Mouse (Mus musculus) stomach, embryonic 15.5 days (tissue): ENCODE measurements around the gene Ccdc175. TPM values are rescaled to one million over a fixed set of nuclear protein-coding genes. Genes with fewer than 3 reads are reported as not detected.

Experiments used
- ATAC-seq: fragments of 200-750 bp; cut with Nextera tagmentation; 2 replicates; pipeline ENCODE4 v1.8.0; 2017; ENCODE audit warnings: low read depth, moderate number of reproducible peaks, moderate TSS enrichment; ENCODE audit not compliant: insufficient read depth, low FRiP score
- H3K27ac ChIP-seq: fragments of 300-500 bp; sonication (generic); 2 replicates; pipeline ENCODE4 v1.5.1; 2015; ENCODE audit warnings: mild to moderate bottlenecking, inconsistent platforms
- H3K27me3 ChIP-seq: fragments of 300-500 bp; sonication (generic); replicated peaks from 2 replicates; pipeline ENCODE4 v1.6.1; 2015; ENCODE audit warnings: inconsistent platforms
- H3K36me3 ChIP-seq: fragments of 300-500 bp; sonication (generic); 2 replicates; pipeline ENCODE4 v1.6.1; 2015; ENCODE audit warnings: inconsistent platforms
- H3K4me1 ChIP-seq: fragments of 300-500 bp; sonication (generic); 2 replicates; pipeline ENCODE4 v1.6.1; 2015; ENCODE audit warnings: inconsistent platforms
- H3K4me2 ChIP-seq: fragments of 300-500 bp; sonication (generic); 2 replicates; pipeline ENCODE4 v1.6.1; 2015; ENCODE audit warnings: mild to moderate bottlenecking, inconsistent platforms
- H3K4me3 ChIP-seq: fragments of 300-500 bp; sonication (generic); replicated peaks from 2 replicates; pipeline ENCODE4 v1.5.1; 2015; ENCODE audit warnings: inconsistent platforms
- H3K9ac ChIP-seq: fragments of 300-500 bp; sonication (generic); 2 replicates; pipeline ENCODE4 v1.6.1; 2015; ENCODE audit warnings: inconsistent platforms
- H3K9me3 ChIP-seq: fragments of 300-500 bp; sonication (generic); 2 replicates; pipeline ENCODE4 v1.6.1; 2016; ENCODE audit warnings: inconsistent platforms
- WGBS: fragments of 180-500 bp; shearing (Covaris S2); methylation state at CpG from one replicate; pipeline ENCODE4 v1.1.7; 2015; 5-methylcytosine and 5-hydroxymethylcytosine counted together
- polyA plus RNA-seq: library from polyadenylated mRNA; unstranded; fragments of >200 nt; fragmentation: Nextera tagmentation; extraction: Ambion mirVana; gene quantifications from 2 replicates; pipeline ENCODE4 v1.2.1, GENCODE M21; 2015

The Ccdc175 gene
- polyA plus RNA-seq, 1 experiment from 2014 or later: not detected

- Histone ChIP-seq H3K4me1 (no peaks in the 10 kb centered on the region), H3K9ac (no peak overlapping the region), H3K4me2 (no peak overlapping the region), H3K9me3 (no peaks in the 10 kb centered on the region), H3K36me3 (no peaks in the 10 kb centered on the region), H3K27me3 (no peaks in the 10 kb centered on the region), H3K27ac (no peak overlapping the region), H3K4me3 (no peak overlapping the region)
- ATAC-seq: no peak
- 61% methylated on average over 7 of the region's 7 CpGs for WGBS
Measured at GRCm38 (mm10) chr12:72197434-72197833, 12.6 kb upstream of the Ccdc175 start.

GRCm38 (mm10) chr12:72179561-72179960 lies 5.3 kb downstream of the Ccdc175 start:
- Histone ChIP-seq H3K4me3 (no peak overlapping the region), H3K9me3 (no peaks in the 10 kb centered on the region), H3K9ac (no peak overlapping the region), H3K27me3 (no peaks in the 10 kb centered on the region), H3K4me1 (no peaks in the 10 kb centered on the region), H3K27ac (no peak overlapping the region), H3K36me3 (no peaks in the 10 kb centered on the region), H3K4me2 (no peak overlapping the region)
- no peak for ATAC-seq
- WGBS: 70% methylated on average over 4 of the region's 4 CpGs

DNA sequence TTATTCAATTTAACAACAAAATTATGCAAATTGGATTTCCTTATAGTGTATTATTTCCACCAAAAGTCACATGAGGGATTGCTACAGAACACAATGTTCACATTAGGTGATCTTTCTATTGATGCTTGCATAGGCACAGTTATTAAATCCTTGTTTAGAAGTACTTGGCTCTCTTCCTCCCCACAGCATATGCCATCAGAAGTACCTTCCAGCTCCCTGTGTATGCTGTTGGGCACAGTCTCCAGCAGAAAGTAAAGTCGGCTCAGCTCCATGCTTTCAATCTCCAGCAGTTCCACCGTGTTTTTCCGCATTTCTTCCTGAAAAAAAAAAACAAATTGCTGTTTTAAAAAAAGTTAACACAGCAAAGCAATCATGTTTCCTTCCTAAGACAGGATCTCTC lies 6.5 kb downstream of the Ccdc175 start:
- ATAC-seq: no peak
- 84% methylated on average over 3 of the region's 3 CpGs for WGBS
- no peak overlapping the region for H3K4me3 ChIP-seq
- H3K27me3 ChIP-seq: no peaks in the 10 kb centered on the region
- H3K9me3 ChIP-seq: no peaks in the 10 kb centered on the region
- H3K36me3 ChIP-seq: no peaks in the 10 kb centered on the region
- H3K4me1 ChIP-seq: no peaks in the 10 kb centered on the region
- H3K4me2 ChIP-seq: no peak overlapping the region
- H3K9ac ChIP-seq: no peak overlapping the region
- H3K27ac ChIP-seq: no peak overlapping the region

- 72% methylated on average over 4 of the region's 4 CpGs for WGBS
- no peaks in the 10 kb centered on the region for H3K9me3 ChIP-seq
- no peak for ATAC-seq
Measured at GRCm38 (mm10) chr12:72158421-72158820, 26.4 kb downstream of the Ccdc175 start.

GRCm38 (mm10) chr12:72150786-72151185 lies 34.0 kb downstream of the Ccdc175 start:
- Histone ChIP-seq H3K9ac (no peak overlapping the region), H3K27ac (no peak overlapping the region), H3K4me3 (no peak overlapping the region), H3K4me2 (no peak overlapping the region), H3K27me3 (no peaks in the 10 kb centered on the region), H3K9me3 (no peaks in the 10 kb centered on the region), H3K4me1 (no peaks in the 10 kb centered on the region), H3K36me3 (no peaks in the 10 kb centered on the region)
- WGBS: 86% methylated on average over 4 of the region's 4 CpGs
- no peak for ATAC-seq

More at GRCm38 (mm10) chr12:72158421-72158820, 26.4 kb downstream of the Ccdc175 start:
- Histone ChIP-seq H3K36me3 (no peaks in the 10 kb centered on the region), H3K27ac (no peak overlapping the region), H3K4me3 (no peak overlapping the region), H3K4me2 (no peak overlapping the region), H3K9ac (no peak overlapping the region), H3K27me3 (no peaks in the 10 kb centered on the region), H3K4me1 (no peaks in the 10 kb centered on the region)

DNA sequence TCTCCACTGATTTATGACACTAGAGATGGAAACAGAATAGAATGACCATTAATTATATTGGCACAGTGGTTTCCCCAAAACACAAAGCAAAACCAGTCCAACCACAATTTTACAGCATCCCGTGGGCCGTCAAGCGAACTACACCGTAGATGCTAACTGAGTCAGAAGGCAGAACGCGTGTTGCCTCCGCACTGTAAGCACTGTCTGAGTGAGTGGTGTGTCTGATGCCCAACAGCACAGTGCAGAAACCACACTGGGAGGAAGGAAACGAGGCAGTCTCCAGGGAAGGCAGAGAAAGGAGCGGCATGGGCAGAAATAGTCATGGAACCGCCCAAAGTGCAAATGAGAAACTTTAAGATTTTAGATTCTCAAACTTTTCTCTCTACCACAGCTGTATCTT lies 55.6 kb downstream of the Ccdc175 start:
- no peaks in the 10 kb centered on the region for H3K36me3 ChIP-seq
- no peak overlapping the region for H3K4me3 ChIP-seq
- H3K27ac ChIP-seq: no peak overlapping the region
- H3K9ac ChIP-seq: no peak overlapping the region
- H3K27me3 ChIP-seq: no peaks in the 10 kb centered on the region
- H3K4me2 ChIP-seq: no peak overlapping the region
- WGBS: 91% methylated on average over 10 of the region's 10 CpGs
- ATAC-seq: no peak
- H3K9me3 ChIP-seq: no peaks in the 10 kb centered on the region
- H3K4me1 ChIP-seq: no peaks in the 10 kb centered on the region

DNA sequence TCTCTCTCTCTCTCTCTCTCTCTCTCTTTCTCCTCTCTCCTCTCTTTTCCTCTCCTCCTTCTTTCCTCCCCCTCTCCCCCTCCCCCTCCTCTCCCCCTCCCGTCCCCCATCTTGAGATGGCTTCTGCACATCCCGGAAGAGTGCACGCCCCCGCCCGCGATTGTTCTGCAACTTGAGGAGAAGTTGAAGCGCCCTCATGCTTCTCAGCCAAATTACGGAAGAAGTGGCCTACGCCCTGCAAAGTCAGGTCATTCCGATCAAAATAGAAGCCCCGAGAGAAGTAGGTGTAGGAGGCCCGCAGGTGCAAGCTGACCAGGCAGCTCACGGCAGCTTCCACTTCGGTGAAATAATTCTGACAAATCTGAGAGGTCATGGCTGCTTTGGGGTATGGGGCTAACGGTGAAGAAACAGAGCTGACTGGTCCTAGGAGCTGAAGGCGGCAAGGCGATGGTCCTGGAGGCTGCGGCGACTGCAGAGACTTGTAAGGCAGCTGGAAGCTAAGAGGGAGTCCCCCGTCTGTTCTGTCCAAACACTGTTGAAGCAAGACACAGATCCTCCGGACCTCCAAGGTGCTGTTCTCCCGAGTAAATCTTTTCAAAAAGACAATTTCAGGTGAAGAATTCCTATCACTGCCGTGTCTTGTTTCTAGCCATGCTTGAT lies 69.0 kb downstream of the Ccdc175 start:
- H3K36me3 ChIP-seq: no peaks in the 10 kb centered on the region
- H3K9me3 ChIP-seq: no peaks in the 10 kb centered on the region
- H3K4me3 ChIP-seq: no peak overlapping the region
- no peak overlapping the region for H3K4me2 ChIP-seq
- no peak for ATAC-seq
- H3K27me3 ChIP-seq: no peaks in the 10 kb centered on the region
- H3K4me1 ChIP-seq: no peaks in the 10 kb centered on the region
- no peak overlapping the region for H3K9ac ChIP-seq
- H3K27ac ChIP-seq: no peak overlapping the region
- WGBS: 72% methylated on average over 21 of the region's 23 CpGs

DNA sequence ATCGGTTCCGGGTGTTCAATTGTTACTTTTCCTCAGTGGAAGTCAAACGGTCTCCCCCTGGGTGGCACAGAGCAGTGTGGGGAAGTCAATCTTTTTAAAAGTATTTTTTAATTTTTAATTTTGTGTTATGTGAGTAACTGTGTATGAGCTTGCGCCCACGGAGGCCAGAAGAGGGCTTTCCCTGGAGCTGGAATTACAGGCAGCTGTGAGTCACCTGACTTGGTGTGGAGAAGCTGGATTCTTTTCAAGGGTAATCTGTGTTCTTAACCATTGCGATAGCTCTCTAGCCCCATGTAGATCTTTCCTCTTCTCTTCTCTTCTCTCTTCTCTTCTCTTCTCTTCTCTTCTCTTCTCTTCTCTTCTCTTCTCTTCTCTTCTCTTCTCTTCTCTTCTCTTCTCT lies 69.7 kb downstream of the Ccdc175 start:
- no peak overlapping the region for H3K4me2 ChIP-seq
- no peak for ATAC-seq
- no peaks in the 10 kb centered on the region for H3K4me1 ChIP-seq
- H3K27ac ChIP-seq: no peak overlapping the region
- H3K27me3 ChIP-seq: no peaks in the 10 kb centered on the region
- WGBS: 77% methylated on average over 6 of the region's 6 CpGs
- no peaks in the 10 kb centered on the region for H3K9me3 ChIP-seq
- H3K36me3 ChIP-seq: no peaks in the 10 kb centered on the region
- no peak overlapping the region for H3K4me3 ChIP-seq
- no peak overlapping the region for H3K9ac ChIP-seq

GRCm38 (mm10) chr12:72104525-72105281 lies 80.1 kb downstream of the Ccdc175 start:
- 0 out of 2 replicates have a peak, but pooled peaks cover 3% of the 10 kb centered on the region for H3K4me1 ChIP-seq
- H3K9ac ChIP-seq: no peak overlapping the region
- no peak overlapping the region for H3K4me3 ChIP-seq
- H3K4me2 ChIP-seq: no peak overlapping the region
- H3K27me3 ChIP-seq: no peaks in the 10 kb centered on the region
- no peak overlapping the region for H3K27ac ChIP-seq
- H3K9me3 ChIP-seq: no peaks in the 10 kb centered on the region
- no peak for ATAC-seq
- peaks cover 7% of the 10 kb centered on the region; the same call in 1 of the 2 replicates for H3K36me3 ChIP-seq
- 31% methylated on average over 14 of the region's 14 CpGs for WGBS

- H3K4me2 ChIP-seq: no peak overlapping the region
- WGBS: 77% methylated on average over 5 of the region's 5 CpGs
- no peak overlapping the region for H3K27ac ChIP-seq
- no peaks in the 10 kb centered on the region for H3K9me3 ChIP-seq
- ATAC-seq: no peak
- H3K4me1 ChIP-seq: 0 out of 2 replicates have a peak, but pooled peaks cover 3% of the 10 kb centered on the region
- H3K27me3 ChIP-seq: no peaks in the 10 kb centered on the region
- H3K9ac ChIP-seq: no peak overlapping the region
- H3K4me3 ChIP-seq: no peak overlapping the region
- peaks cover 7% of the 10 kb centered on the region; the same call in 1 of the 2 replicates for H3K36me3 ChIP-seq
Measured at GRCm38 (mm10) chr12:72104027-72104426, 80.8 kb downstream of the Ccdc175 start.

- H3K9ac ChIP-seq: no peak overlapping the region
- H3K4me3 ChIP-seq: no peak overlapping the region
- no peaks in the 10 kb centered on the region for H3K27me3 ChIP-seq
- ATAC-seq: no peak
- peaks cover 7% of the 10 kb centered on the region for H3K36me3 ChIP-seq
- no peaks in the 10 kb centered on the region for H3K9me3 ChIP-seq
- H3K27ac ChIP-seq: no peak overlapping the region
- 0 out of 2 replicates have a peak, but pooled peaks cover 3% of the 10 kb centered on the region for H3K4me1 ChIP-seq
- WGBS: 79% methylated on average over 6 of the region's 6 CpGs
- H3K4me2 ChIP-seq: no peak overlapping the region
Measured at GRCm38 (mm10) chr12:72102776-72103175, 82.1 kb downstream of the Ccdc175 start.

DNA sequence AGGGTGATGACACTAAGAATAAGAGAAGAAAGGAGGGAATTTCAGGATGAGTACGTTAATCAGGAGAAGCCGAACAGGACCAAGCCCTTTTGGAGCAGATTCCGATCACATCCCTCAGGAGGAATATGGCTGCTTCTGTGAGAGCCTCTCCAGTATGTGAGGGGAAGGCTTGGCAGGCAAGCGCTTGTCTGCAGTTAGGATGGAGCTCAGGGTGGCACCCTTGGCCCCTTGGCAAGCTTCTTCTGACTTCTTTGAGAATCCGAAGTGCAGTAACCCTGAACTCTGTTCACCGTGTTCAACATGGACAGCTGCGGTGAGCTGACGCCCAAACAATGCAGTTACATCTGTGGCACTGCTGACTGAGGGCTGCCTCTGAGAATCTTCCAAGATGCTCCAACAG lies 87.9 kb downstream of the Ccdc175 start:
- H3K27me3 ChIP-seq: no peaks in the 10 kb centered on the region
- H3K4me1 ChIP-seq: no peaks in the 10 kb centered on the region
- peaks cover 25% of the 10 kb centered on the region for H3K36me3 ChIP-seq
- no peak overlapping the region for H3K27ac ChIP-seq
- no peak for ATAC-seq
- H3K4me3 ChIP-seq: no peak overlapping the region
- H3K4me2 ChIP-seq: no peak overlapping the region
- no peaks in the 10 kb centered on the region for H3K9me3 ChIP-seq
- WGBS: 87% methylated on average over 8 of the region's 8 CpGs
- H3K9ac ChIP-seq: no peak overlapping the region
